Mouse (Mus musculus): ENCODE measurements around the gene Rps18.
A peak's percentile ranks its signal among the peaks of the same experiment; 100 is the strongest.

DNA sequence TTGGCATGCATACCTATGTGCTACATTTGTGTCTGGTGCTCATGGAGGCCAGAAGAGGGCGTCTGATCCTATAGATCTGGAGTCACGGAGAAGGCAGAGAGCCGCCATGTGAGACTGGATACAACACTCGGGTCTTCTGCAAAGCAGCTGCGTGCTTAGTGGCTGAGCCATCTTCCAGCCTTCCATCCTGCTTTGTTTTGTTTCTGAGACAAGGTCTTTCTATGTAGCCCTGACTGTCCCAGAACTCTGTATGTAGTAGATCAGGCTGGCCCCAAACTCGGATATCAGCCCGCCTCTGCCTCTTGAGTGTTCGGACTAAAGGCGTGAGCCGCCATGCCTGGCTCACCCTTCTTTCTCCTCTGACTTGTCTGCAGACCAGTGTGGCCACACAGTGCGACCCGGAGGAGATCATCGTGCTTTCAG, 40.8 kb downstream of the Rps18 start:
- TF ChIP-seq CTCF (IDR thresholded peaks at IDR 0.05; ENCODE audit: low read depth) (peak; percentile 65), EP300 (IDR thresholded peaks at IDR 0.05; ENCODE audit: low read depth) (no peak)

Data from liver, embryonic 14.5 days (tissue).